Mouse (Mus musculus): ENCODE data around the gene Chd9.

- TF ChIP-seq CTCF (IDR thresholded peaks at IDR 0.05; ENCODE audit: extremely low read depth, insufficient read length, insufficient replicate concordance, low read depth, low read length) (peak; percentile 14; the same call in 1 of the 2 replicates), POLR2A (IDR thresholded peaks at IDR 0.05; ENCODE audit: low read depth, low read length) (no peak)
Measured at GRCm38 (mm10) chr8:90813602-90814320, 14.4 kb upstream of the Chd9 start.

Measured in small intestine, adult 2 months (tissue).